Mouse (Mus musculus): Measurements from ENCODE around the gene Slc25a41. TPM values are rescaled to one million over a fixed set of nuclear protein-coding genes. Genes with fewer than 3 reads are reported as not detected.

Gene Slc25a41
- total RNA-seq, 2 experiments from 2014 or later, result not detected

- no peak for DNase-seq
These were observed 2.5 kb downstream of the Slc25a41 start for GRCm38 (mm10) chr17:57038978-57039377.

- DNase-seq, result no peak
These were observed 8.6 kb downstream of the Slc25a41 start for GRCm38 (mm10) chr17:57032854-57033253.

- DNase-seq, result peak; percentile 99 to 100
These were observed 9.6 kb downstream of the Slc25a41 start for GRCm38 (mm10) chr17:57031661-57032420.

GRCm38 (mm10) chr17:57030931-57031660 lies 10.4 kb downstream of the Slc25a41 start, which contains the start of gene Khsrp:
Gene Khsrp, minus strand, starts transcription at chr17:57031522.
- DNase-seq, result no peak

- DNase-seq, result no peak
These were observed 11.8 kb downstream of the Slc25a41 start for GRCm38 (mm10) chr17:57029691-57030090.

GRCm38 (mm10) chr17:57027471-57027870 lies 14.0 kb downstream of the Slc25a41 start:
- no peak for DNase-seq

- DNase-seq, result no peak
These were observed 20.5 kb downstream of the Slc25a41 start for GRCm38 (mm10) chr17:57020960-57021359.

- DNase-seq, result no peak
These were observed 21.8 kb downstream of the Slc25a41 start for GRCm38 (mm10) chr17:57019693-57020092.

GRCm38 (mm10) chr17:57012245-57012795 lies 29.1 kb downstream of the Slc25a41 start:
- no peak for DNase-seq

- peak; percentile 89 to 91 for DNase-seq
These were observed 30.0 kb downstream of the Slc25a41 start, which contains the start of the genes Gtf2f1 and Gm17949 for GRCm38 (mm10) chr17:57011236-57012141. Gene Gtf2f1, minus strand, starts transcription at chr17:57011288. Gene Gm17949, plus strand, starts transcription at chr17:57011469.

GRCm38 (mm10) chr17:57010911-57011235 lies 30.6 kb downstream of the Slc25a41 start:
- peak in 1 of 2 experiments; percentile 30 for DNase-seq

GRCm38 (mm10) chr17:57007137-57007905 lies 34.1 kb downstream of the Slc25a41 start:
- no peak for DNase-seq

- DNase-seq, result no peak
These were observed 37.5 kb downstream of the Slc25a41 start for GRCm38 (mm10) chr17:57003994-57004393.

GRCm38 (mm10) chr17:57001228-57001627 lies 40.2 kb downstream of the Slc25a41 start:
- no peak for DNase-seq

- DNase-seq, result no peak
These were observed 41.4 kb downstream of the Slc25a41 start, which contains the start of gene Pspn for GRCm38 (mm10) chr17:56999968-57000609. Gene Pspn, minus strand, starts transcription at chr17:57000018.

GRCm38 (mm10) chr17:56999414-56999813 lies 42.0 kb downstream of the Slc25a41 start:
- no peak for DNase-seq

- peak; percentile 92 to 94 for DNase-seq
These were observed 44.3 kb downstream of the Slc25a41 start, which contains the start of gene Alkbh7 for GRCm38 (mm10) chr17:56997029-56997667. Gene Alkbh7, plus strand, starts transcription at chr17:56997339.

GRCm38 (mm10) chr17:56996506-56996905 lies 44.9 kb downstream of the Slc25a41 start:
- DNase-seq, result no peak

GRCm38 (mm10) chr17:56995046-56995445 lies 46.4 kb downstream of the Slc25a41 start:
- DNase-seq, result no peak

- DNase-seq, result no peak
These were observed 50.5 kb downstream of the Slc25a41 start for GRCm38 (mm10) chr17:56990966-56991365.
